Mouse (Mus musculus) small intestine, adult 2 months (tissue): Measurements from ENCODE around the gene Slc22a23. TPM values are rescaled to one million over a fixed set of nuclear protein-coding genes. Genes with fewer than 3 reads are reported as not detected.

Experiments used
- H3K27ac ChIP-seq: fragments of 200-500 bp; 2 replicates; pipeline ENCODE4 v1.5.1; 2012; ENCODE audit warnings: low read depth, low read length, control low read depth, inconsistent platforms; ENCODE audit not compliant: insufficient read depth
- H3K27me3 ChIP-seq: fragments of 200-500 bp; 2 replicates; pipeline ENCODE4 v1.6.1; 2012; ENCODE audit warnings: mild to moderate bottlenecking, moderate library complexity, low read length, inconsistent platforms; ENCODE audit not compliant: control insufficient read depth, insufficient read depth
- H3K36me3 ChIP-seq: fragments of 200-500 bp; 2 replicates; pipeline ENCODE4 v1.6.1; 2012; ENCODE audit warnings: mild to moderate bottlenecking, low read length, control low read depth, inconsistent platforms; ENCODE audit not compliant: control insufficient read depth, insufficient read depth
- H3K4me1 ChIP-seq: fragments of 200-500 bp; 2 replicates; pipeline ENCODE4 v1.6.1; 2012; ENCODE audit warnings: low read length, inconsistent platforms, mixed read lengths; ENCODE audit not compliant: control insufficient read depth, insufficient read depth, insufficient read length
- H3K4me3 ChIP-seq: fragments of 200-500 bp; 2 replicates; pipeline ENCODE4 v1.5.1; 2012; ENCODE audit warnings: low read depth, mild to moderate bottlenecking, control low read depth, inconsistent platforms, low read length, moderate library complexity
- CTCF ChIP-seq: fragments of 200-500 bp; IDR thresholded peaks from 2 replicates; pipeline ENCODE4 v1.5.1; 2012; ENCODE audit warnings: low read depth, mild to moderate bottlenecking, control low read depth, inconsistent platforms, low read length, moderate library complexity, mixed read lengths; ENCODE audit not compliant: insufficient replicate concordance, insufficient read length; ENCODE audit errors: extremely low read depth
- POLR2A ChIP-seq: fragments of 200-500 bp; IDR thresholded peaks from 2 replicates; pipeline ENCODE4 v1.6.1; 2012; ENCODE audit warnings: low read depth, mild to moderate bottlenecking, control low read depth, inconsistent platforms, low read length, moderate library complexity
- WGBS: fragments of 180-500 bp; shearing (Covaris S2); methylation state at CpG from one replicate; pipeline ENCODE4 v1.1.7; 2018; 5-methylcytosine and 5-hydroxymethylcytosine counted together
- polyA plus RNA-seq: library from polyadenylated mRNA; depleted of rRNA; stranded (reverse); fragments of >200 nt; gene quantifications from 2 replicates; pipeline ENCODE4 v1.2.3, GENCODE M21; 2012

The Slc22a23 gene
- polyA plus RNA-seq, 1 experiment = 52.9 TPM

DNA sequence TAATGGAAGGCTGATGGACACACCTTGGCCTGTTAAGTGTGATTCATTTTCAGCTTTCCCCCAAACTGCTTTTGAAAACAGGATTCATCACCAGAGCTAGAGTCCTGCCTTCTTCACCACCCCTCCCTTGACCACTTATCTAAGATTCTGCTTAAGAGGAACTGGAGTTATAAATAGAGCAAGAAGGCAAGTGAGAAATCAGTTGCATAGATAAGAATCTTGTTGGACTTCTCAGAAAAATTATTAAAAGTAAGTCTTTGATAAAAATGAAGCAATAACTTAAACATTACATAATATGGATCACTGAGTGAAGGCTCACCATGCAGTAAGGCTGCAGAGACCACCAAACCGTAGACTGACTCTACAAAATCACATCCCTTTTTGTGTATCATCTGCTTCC, 18.0 kb downstream of the Slc22a23 start:
- no peak overlapping the region for H3K27ac ChIP-seq
- H3K36me3 ChIP-seq = no peaks in the 10 kb centered on the region
- H3K27me3 ChIP-seq = no peaks in the 10 kb centered on the region
- WGBS = 80% methylated on average over 1 of the region's 1 CpGs
- TF ChIP-seq CTCF (no peak), POLR2A (no peak)
- no peak overlapping the region for H3K4me3 ChIP-seq
- peaks cover 15% of the 10 kb centered on the region for H3K4me1 ChIP-seq

GRCm38 (mm10) chr13:34323361-34323760, 21.6 kb downstream of the Slc22a23 start:
- WGBS = 79% methylated on average over 2 of the region's 2 CpGs
- TF ChIP-seq CTCF = no peak
- no peak for TF ChIP-seq POLR2A
- H3K27ac ChIP-seq = no peak overlapping the region

GRCm38 (mm10) chr13:34320482-34320881, 24.5 kb downstream of the Slc22a23 start:
- 47% methylated on average over 4 of the region's 4 CpGs for WGBS
- H3K4me1 ChIP-seq = peaks cover 14% of the 10 kb centered on the region; the same call in 1 of the 2 replicates
- H3K27me3 ChIP-seq = no peaks in the 10 kb centered on the region
- no peak for TF ChIP-seq POLR2A
- TF ChIP-seq CTCF = no peak
- H3K27ac ChIP-seq = peak overlapping the region; percentile 73
- no peak overlapping the region for H3K4me3 ChIP-seq
- no peaks in the 10 kb centered on the region for H3K36me3 ChIP-seq

More at GRCm38 (mm10) chr13:34323361-34323760, 21.6 kb downstream of the Slc22a23 start:
- H3K4me1 ChIP-seq = peaks cover 8% of the 10 kb centered on the region; the same call in 1 of the 2 replicates
- H3K36me3 ChIP-seq = no peaks in the 10 kb centered on the region
- no peak overlapping the region for H3K4me3 ChIP-seq
- H3K27me3 ChIP-seq = no peaks in the 10 kb centered on the region

GRCm38 (mm10) chr13:34317051-34317450, 27.9 kb downstream of the Slc22a23 start:
- TF ChIP-seq POLR2A = no peak
- TF ChIP-seq CTCF = no peak
- no peak overlapping the region for H3K4me3 ChIP-seq
- peak overlapping the region; percentile 17 for H3K27ac ChIP-seq
- H3K36me3 ChIP-seq = no peaks in the 10 kb centered on the region
- H3K27me3 ChIP-seq = no peaks in the 10 kb centered on the region
- peaks cover 14% of the 10 kb centered on the region; the same call in 1 of the 2 replicates for H3K4me1 ChIP-seq
- 34% methylated on average over 4 of the region's 4 CpGs for WGBS

DNA sequence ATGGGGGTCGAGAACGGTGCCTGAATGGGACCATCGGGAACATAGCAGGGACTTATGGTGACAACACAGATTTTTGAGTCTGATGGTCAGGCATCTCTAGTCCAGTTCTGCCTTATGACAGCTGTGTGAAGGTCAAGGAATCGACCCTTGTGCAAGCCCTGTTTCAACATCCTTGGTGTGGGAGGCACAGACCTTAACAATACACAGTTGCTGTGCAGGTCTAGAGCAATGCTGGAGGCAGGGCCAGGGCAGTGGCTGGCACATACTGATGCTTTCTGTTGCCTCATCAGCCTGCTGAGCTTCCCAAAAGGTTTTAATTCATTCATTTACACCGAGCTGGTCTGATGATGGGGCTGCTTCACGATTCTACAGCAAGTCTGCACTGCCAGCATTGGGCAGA, 28.5 kb downstream of the Slc22a23 start:
- Histone ChIP-seq H3K4me3 (no peak overlapping the region), H3K36me3 (no peaks in the 10 kb centered on the region), H3K27me3 (no peaks in the 10 kb centered on the region), H3K4me1 (peaks cover 14% of the 10 kb centered on the region; the same call in 1 of the 2 replicates), H3K27ac (peak overlapping the region; percentile 17)
- TF ChIP-seq POLR2A = no peak
- TF ChIP-seq CTCF = no peak
- 85% methylated on average over 6 of the region's 6 CpGs for WGBS

DNA sequence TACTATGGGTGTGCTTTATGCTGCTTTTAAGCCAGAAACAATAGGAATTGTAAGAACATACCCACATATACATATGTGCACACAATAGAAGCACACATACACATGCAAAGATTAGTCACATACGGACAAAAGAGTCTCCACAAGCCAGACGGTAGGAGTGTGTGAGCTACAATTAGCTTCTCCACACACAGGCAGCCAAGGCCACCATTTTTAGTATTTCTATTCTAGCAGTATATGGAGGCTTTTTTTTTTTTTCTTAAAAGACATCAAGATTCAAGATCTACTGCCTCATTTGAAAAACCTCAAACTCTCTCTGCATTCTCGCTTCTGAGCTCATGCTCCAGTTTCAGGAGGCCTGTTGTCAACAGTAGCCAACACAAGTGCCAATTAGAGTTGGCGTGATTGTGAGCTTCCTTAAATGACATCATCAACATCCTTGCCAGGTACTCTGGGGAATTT, 31.9 kb downstream of the Slc22a23 start:
- H3K4me1 ChIP-seq = peaks cover 10% of the 10 kb centered on the region; the same call in 1 of the 2 replicates
- H3K27me3 ChIP-seq = no peaks in the 10 kb centered on the region
- no peaks in the 10 kb centered on the region for H3K36me3 ChIP-seq
- H3K27ac ChIP-seq = no peak overlapping the region
- no peak for TF ChIP-seq CTCF
- no peak for TF ChIP-seq POLR2A
- H3K4me3 ChIP-seq = no peak overlapping the region
- WGBS = 64% methylated on average over 4 of the region's 4 CpGs

DNA sequence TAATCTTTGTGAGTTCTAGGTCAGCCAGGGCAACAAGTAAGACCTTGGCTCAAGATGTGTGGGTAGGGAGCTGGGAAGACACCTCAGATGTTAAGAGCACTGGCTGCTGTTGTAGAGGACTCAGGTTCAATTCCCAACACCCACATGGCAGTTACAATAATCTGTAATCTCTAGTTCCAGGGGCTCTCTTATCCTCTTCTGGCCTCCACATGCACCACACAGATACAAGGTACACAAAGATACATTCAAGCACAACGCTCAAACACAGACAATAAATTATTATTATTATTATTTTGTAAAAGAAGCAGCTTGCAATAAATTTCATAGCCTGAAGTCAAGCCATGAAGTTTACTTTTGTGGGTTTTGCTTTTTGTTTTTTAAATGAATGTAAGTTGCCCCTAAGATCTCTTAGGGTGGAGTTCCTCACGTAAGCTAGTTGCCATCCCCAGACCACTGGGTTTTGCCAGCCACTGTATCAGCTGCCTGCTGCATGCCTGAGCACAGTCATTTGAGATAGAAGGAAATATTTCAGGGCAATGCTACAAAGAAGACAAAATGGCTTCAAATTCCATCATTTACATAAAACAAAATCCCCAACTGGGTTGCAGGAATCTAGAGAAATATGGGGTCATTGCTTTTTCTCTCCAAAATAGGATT, 32.5 kb downstream of the Slc22a23 start:
- WGBS = 92% methylated on average over 2 of the region's 2 CpGs
- no peaks in the 10 kb centered on the region for H3K36me3 ChIP-seq
- TF ChIP-seq CTCF (no peak), POLR2A (no peak)
- no peak overlapping the region for H3K4me3 ChIP-seq
- no peak overlapping the region for H3K27ac ChIP-seq
- H3K4me1 ChIP-seq = peaks cover 11% of the 10 kb centered on the region; the same call in 1 of the 2 replicates
- no peaks in the 10 kb centered on the region for H3K27me3 ChIP-seq
